Mouse (Mus musculus) midbrain, postnatal 0 days (tissue): Measurements from ENCODE around the gene Lrp1. TPM values are rescaled to one million over a fixed set of nuclear protein-coding genes. Genes with fewer than 3 reads are reported as not detected.

ENCODE experiments used
- ATAC-seq: fragments of 200-750 bp; cut with Nextera tagmentation; 2 replicates; pipeline ENCODE4 v1.8.0; 2017; ENCODE audit warnings: moderate number of reproducible peaks, mild to moderate bottlenecking, moderate TSS enrichment, moderate library complexity; ENCODE audit not compliant: low FRiP score
- DNase-seq: peaks from one replicate; pipeline ENCODE4 v3.0.0-alpha.2; 2015; ENCODE audit warnings: low spot score
- H3K27ac ChIP-seq: fragments of 300-500 bp; sonication (generic); 2 replicates; pipeline ENCODE4 v1.5.1; 2014; ENCODE audit warnings: low read depth, mild to moderate bottlenecking, low read length, mixed read lengths
- H3K27me3 ChIP-seq: fragments of 300-500 bp; sonication (generic); 2 replicates; pipeline ENCODE4 v1.6.1; 2014; ENCODE audit warnings: low read length, control low read depth, mixed read lengths; ENCODE audit not compliant: insufficient read depth
- H3K36me3 ChIP-seq: fragments of 300-500 bp; sonication (generic); 2 replicates; pipeline ENCODE4 v1.6.1; 2014; ENCODE audit warnings: low read length, control low read depth, mixed read lengths; ENCODE audit not compliant: insufficient read depth
- H3K4me1 ChIP-seq: fragments of 300-500 bp; sonication (generic); 2 replicates; pipeline ENCODE4 v1.6.1; 2014; ENCODE audit warnings: mild to moderate bottlenecking, control low read depth, antibody characterized with exemption, low read length, mixed read lengths; ENCODE audit not compliant: insufficient read depth
- H3K4me2 ChIP-seq: fragments of 300-500 bp; sonication (generic); 2 replicates; pipeline ENCODE4 v1.6.1; 2014; ENCODE audit warnings: low read depth, mild to moderate bottlenecking, low read length, mixed read lengths; ENCODE audit not compliant: poor library complexity, severe bottlenecking
- H3K4me3 ChIP-seq: fragments of 300-500 bp; sonication (generic); 2 replicates; pipeline ENCODE4 v1.5.1; 2014; ENCODE audit warnings: low read depth, mild to moderate bottlenecking, low read length, moderate library complexity
- H3K9ac ChIP-seq: fragments of 300-500 bp; sonication (generic); replicated peaks from 2 replicates; pipeline ENCODE4 v1.6.1; 2014; ENCODE audit warnings: mild to moderate bottlenecking, low read length, moderate library complexity, mixed read lengths; ENCODE audit not compliant: poor library complexity, severe bottlenecking
- H3K9me3 ChIP-seq: fragments of 300-500 bp; sonication (generic); 2 replicates; pipeline ENCODE4 v1.6.1; 2016; ENCODE audit warnings: low read length, control low read depth
- CTCF ChIP-seq: IDR thresholded peaks from 2 replicates; pipeline ENCODE4 v1.5.1; 2016; ENCODE audit warnings: antibody characterized with exemption, mild to moderate bottlenecking
- WGBS: fragments of 180-500 bp; shearing (Covaris S2); extraction: QIAGEN DNeasy Blood & Tissue Kit; methylation state at CpG from one replicate; pipeline ENCODE4 v1.1.7; 2014; 5-methylcytosine and 5-hydroxymethylcytosine counted together
- polyA plus RNA-seq: library from polyadenylated mRNA; unstranded; fragments of >200 nt; fragmentation: Nextera tagmentation; extraction: Ambion mirVana; gene quantifications from 2 replicates; pipeline ENCODE4 v1.2.1, GENCODE M21; 2015
- total RNA-seq: library from RNA; depleted of rRNA; stranded (reverse); fragments of >200 nt; gene quantifications from 2 replicates; pipeline ENCODE4 v1.2.3, GENCODE M21; 2014

The Lrp1 gene
- total and polyA plus RNA-seq, 2 experiments from 2014 or later: 84.4 to 319 TPM

DNA sequence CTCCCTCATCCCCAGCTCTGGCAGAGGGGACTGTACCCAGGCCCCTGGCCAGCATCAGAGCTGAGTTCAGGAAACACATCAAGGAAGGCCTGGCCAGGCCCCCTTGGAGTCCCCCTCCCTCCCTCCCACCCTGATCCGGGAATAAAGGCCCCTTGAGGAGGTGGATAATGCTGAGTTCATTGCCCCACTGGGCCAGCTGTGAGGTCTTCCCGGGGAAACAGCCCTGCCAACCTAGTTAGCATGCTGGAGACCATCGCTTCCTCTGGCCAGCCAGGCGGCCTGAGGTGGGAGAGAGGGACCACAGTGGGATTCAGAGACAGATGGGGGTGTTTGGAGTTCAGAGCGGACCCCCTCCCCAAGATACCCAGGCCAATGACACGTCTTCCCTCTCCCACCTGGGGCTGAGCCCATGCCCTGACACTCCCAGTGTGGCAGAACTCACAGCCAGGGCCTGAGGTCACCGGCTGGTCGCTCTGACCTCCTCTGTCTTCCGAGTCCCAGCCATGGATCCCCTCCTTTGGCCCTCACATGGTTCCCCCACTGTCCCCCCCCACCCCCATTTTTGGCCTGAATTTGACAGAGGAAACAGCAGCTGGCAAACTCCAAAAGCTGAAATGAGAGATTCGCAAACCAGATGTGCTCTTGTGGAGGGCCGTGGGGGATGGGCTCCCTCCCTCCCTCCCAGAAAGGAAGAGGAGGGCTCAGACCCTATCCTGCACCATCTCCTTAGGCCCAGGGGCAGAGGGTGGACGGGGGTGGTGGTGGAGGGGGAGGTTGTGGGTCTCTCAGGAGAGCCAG is 6.5 kb downstream of the Lrp1 start:
- 0 out of 2 replicates have a peak overlapping the region, but pooled peaks have one; percentile 2 for H3K4me2 ChIP-seq
- ATAC-seq: peak; percentile 59
- DNase-seq: peak; percentile 72
- TF ChIP-seq CTCF: no peak
- no peak overlapping the region for H3K4me3 ChIP-seq
- WGBS: 20% methylated on average over 12 of the region's 12 CpGs
- H3K9ac ChIP-seq: peak overlapping the region; percentile 29; the same call in 1 of the 2 replicates
- H3K27me3 ChIP-seq: no peaks in the 10 kb centered on the region
- no peaks in the 10 kb centered on the region for H3K9me3 ChIP-seq
- H3K27ac ChIP-seq: peak overlapping the region; percentile 70
- H3K36me3 ChIP-seq: peaks cover 33% of the 10 kb centered on the region
- peaks cover 21% of the 10 kb centered on the region for H3K4me1 ChIP-seq

DNA sequence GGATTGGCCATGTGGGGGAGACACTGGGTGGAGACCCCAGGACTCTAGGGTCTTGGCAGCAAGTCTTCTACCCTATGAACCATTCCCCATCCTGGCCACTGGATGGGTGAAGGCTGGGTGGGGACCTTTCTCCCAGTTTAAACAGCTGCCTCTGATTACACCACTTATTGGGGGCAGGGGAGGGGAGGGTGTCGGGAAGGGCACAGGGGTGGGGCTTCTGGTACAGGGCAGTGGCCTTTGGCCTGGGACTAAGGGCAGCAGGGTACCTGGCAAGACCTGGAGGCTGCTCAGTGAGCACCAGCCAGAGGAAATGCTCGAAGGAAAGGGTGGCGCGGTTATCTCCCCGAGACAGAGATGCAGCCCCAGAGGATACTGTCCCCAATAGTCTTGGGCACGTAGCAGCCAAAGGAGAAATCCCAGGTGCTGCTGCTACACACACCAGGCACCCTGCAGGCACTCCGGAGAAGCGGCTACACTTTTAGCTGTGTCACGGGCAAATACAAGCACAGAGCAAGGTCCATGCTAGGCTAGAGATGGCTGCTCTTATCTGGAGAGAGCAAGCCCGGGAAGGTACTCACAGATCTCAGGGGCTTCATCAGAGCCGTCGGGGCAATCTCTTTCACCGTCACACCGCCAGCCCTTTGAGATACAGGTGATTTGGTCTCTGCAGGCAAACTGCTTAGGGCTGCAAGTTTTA is 8.7 kb downstream of the Lrp1 start:
- no peak overlapping the region for H3K9ac ChIP-seq
- no peaks in the 10 kb centered on the region for H3K9me3 ChIP-seq
- no peak; the same call in 1 of the 2 replicates for TF ChIP-seq CTCF
- no peak overlapping the region for H3K4me2 ChIP-seq
- ATAC-seq: no peak
- peaks cover 9% of the 10 kb centered on the region; the same call in 1 of the 2 replicates for H3K4me1 ChIP-seq
- H3K4me3 ChIP-seq: no peak overlapping the region
- 91% methylated on average over 14 of the region's 14 CpGs for WGBS
- no peaks in the 10 kb centered on the region for H3K27me3 ChIP-seq
- no peak overlapping the region for H3K27ac ChIP-seq
- H3K36me3 ChIP-seq: peaks cover 48% of the 10 kb centered on the region
- DNase-seq: no peak

DNA sequence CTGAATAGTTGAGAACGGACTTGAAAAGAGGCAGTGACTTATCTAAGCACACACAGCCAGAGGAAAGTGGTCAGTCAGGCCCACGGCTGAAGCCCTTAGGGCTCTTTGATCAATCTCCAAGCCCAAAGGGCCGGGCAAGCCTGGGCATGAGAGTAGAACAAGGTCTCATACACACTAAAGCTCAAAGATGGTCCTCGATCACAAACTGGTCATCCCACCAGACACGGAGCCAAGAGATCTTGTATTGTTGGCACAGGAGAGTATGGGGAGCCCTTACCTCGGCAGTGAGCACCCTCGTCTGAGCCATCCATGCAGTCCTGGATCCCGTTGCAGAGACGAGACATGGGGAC is 10.9 kb downstream of the Lrp1 start:
- 90% methylated on average over 9 of the region's 9 CpGs for WGBS
- peaks cover 65% of the 10 kb centered on the region for H3K36me3 ChIP-seq
- no peak for DNase-seq
- no peak for ATAC-seq
- H3K27ac ChIP-seq: no peak overlapping the region
- no peak overlapping the region for H3K9ac ChIP-seq
- H3K9me3 ChIP-seq: no peaks in the 10 kb centered on the region
- H3K4me1 ChIP-seq: no peaks in the 10 kb centered on the region
- H3K4me3 ChIP-seq: no peak overlapping the region
- H3K27me3 ChIP-seq: no peaks in the 10 kb centered on the region
- H3K4me2 ChIP-seq: no peak overlapping the region
- TF ChIP-seq CTCF: no peak

DNA sequence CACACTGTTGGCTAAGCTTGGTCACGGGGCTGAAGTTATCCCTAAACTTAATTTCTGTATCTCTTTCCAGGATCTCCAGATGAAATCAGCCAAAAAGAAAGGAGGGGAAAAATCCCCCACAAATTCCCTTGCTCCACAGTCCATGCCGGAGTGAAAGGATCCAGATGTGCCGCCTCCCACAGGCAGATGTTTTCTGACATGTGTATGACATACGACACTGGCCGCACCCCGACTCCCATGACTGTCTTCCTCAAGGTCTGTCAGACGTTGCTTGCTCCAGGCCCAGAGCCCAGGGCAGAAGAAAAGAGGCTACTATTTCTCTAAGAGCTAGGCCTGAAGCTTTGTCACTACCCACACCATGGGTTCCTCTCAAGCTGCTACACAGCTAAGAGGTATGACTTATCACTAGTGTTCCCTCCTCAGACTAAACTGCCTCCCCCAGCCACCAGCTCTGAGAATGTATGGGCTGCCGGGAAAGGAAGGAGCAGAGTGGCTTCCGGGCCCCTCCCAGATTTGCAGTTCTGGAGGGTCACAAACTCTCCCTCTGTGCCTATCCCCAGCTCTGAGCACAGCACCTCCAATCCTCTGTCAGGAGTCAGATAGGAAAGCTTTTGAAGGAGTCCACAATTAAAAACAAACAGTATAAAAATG is 11.4 kb downstream of the Lrp1 start:
- no peaks in the 10 kb centered on the region for H3K9me3 ChIP-seq
- TF ChIP-seq CTCF: no peak
- 83% methylated on average over 9 of the region's 9 CpGs for WGBS
- no peaks in the 10 kb centered on the region for H3K4me1 ChIP-seq
- H3K4me3 ChIP-seq: no peak overlapping the region
- peaks cover 70% of the 10 kb centered on the region for H3K36me3 ChIP-seq
- ATAC-seq: no peak
- H3K27me3 ChIP-seq: no peaks in the 10 kb centered on the region
- DNase-seq: no peak
- H3K4me2 ChIP-seq: no peak overlapping the region
- H3K9ac ChIP-seq: no peak overlapping the region
- no peak overlapping the region for H3K27ac ChIP-seq

- Histone ChIP-seq H3K4me2 (no peak overlapping the region), H3K9me3 (no peaks in the 10 kb centered on the region), H3K4me3 (no peak overlapping the region), H3K27me3 (no peaks in the 10 kb centered on the region), H3K4me1 (no peaks in the 10 kb centered on the region), H3K9ac (no peak overlapping the region), H3K27ac (no peak overlapping the region), H3K36me3 (peaks cover 79% of the 10 kb centered on the region)
- no peak for DNase-seq
- no peak for ATAC-seq
- 97% methylated on average over 7 of the region's 7 CpGs for WGBS
- no peak for TF ChIP-seq CTCF
Observed at GRCm38 (mm10) chr10:127607059-127607458, 13.9 kb downstream of the Lrp1 start.

DNA sequence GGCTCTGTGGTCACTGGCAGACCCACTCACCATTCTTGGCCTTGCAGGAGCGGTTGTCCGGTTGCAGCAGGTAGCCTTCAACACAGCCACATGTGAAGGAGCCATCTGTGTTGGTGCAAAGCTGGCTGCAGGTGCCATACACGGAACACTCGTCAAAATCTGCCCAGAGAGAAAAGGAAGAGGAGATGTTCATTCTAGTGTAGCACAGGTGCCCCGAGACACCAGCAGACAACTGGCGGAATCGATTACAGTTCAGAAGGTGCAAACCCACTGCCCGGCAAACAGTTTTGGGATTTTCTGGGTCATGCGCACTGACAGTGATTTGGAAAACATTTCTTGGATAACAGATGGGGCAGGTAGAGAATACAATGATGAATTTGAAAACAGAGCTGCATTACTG is 15.2 kb downstream of the Lrp1 start:
- WGBS: 95% methylated on average over 9 of the region's 9 CpGs
- ATAC-seq: no peak
- Histone ChIP-seq H3K4me2 (no peak overlapping the region), H3K9ac (no peak overlapping the region), H3K36me3 (peaks cover 73% of the 10 kb centered on the region), H3K4me3 (no peak overlapping the region), H3K4me1 (no peaks in the 10 kb centered on the region), H3K9me3 (no peaks in the 10 kb centered on the region), H3K27ac (no peak overlapping the region), H3K27me3 (no peaks in the 10 kb centered on the region)
- no peak for DNase-seq
- no peak for TF ChIP-seq CTCF
